8 mouse cellular contexts compared by ENCODE assay signal in the genomic region with DNA sequence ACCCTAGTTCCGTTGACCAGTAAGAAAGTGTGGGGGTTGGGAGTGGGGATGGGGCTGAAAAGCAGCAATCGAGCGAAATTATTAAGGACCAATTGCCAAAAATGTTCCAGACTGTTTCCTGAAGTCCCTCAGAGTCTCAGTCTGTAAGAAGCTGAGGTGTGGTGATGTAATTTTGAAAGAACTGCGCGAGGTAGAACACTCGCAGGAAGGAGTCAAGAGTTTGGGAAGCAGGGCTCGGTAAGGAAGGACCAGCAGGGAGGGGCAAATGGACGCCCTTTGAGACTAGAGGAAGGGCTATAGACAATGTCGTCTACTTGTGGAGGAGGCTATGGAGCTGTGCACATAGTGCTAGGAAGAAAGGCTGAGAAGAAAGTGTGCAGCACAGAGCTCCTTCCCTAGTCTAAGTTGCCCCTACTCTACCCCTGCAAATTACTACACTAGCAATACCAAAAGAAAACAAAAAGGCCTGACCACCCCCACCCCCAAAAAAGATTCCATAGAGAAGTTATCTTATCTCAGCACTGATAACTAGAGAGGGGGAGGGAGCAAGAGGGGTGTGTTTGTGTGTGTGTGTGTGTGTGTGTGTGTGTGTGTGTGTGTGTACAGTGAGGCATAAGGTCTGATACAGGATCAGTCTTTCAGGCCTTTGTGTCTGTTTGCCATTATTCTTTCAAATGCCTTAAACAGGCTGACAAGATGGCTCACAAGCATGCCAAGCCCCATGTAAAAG. TPM values are rescaled to one million over a fixed set of nuclear protein-coding genes. Genes with fewer than 3 reads are reported as not detected.
DNase-seq lines count a peak whose midpoint lies in the region; ATAC-seq and TF ChIP-seq lines count a peak whose summit lies in the region.

No protein-coding gene starts in this region.

- no peaks in the 10 kb centered on the region for H3K27me3 ChIP-seq in heart, embryonic 11.5 days (ENCODE audit: control insufficient read depth, insufficient read depth, low read length)
- no peaks in the 10 kb centered on the region for H3K27me3 ChIP-seq in MEL (ENCODE audit: control insufficient read depth in 1 of 2, insufficient read depth in 2 of 2, low read length in 2 of 2)
- no peaks in the 10 kb centered on the region for H3K27me3 ChIP-seq in hindbrain, embryonic 15.5 days
- H3K27me3 ChIP-seq in midbrain, embryonic 13.5 days, result no peaks in the 10 kb centered on the region

- TF ChIP-seq POLR2A in MEL (IDR thresholded peaks at IDR 0.05; ENCODE audit: control insufficient read depth in 1 of 2, insufficient read depth in 1 of 2, low read depth in 1 of 2, low read length in 2 of 2, poor library complexity in 1 of 2), result no peak

- DNase-seq in heart, adult 8-10 months (ENCODE audit: low spot score), result no peak
- peak; percentile 61 for DNase-seq in MEL (ENCODE audit: low read depth, low spot score)
- no peak for DNase-seq in frontal cortex, postnatal 14 days (ENCODE audit: low spot score in 2 of 2)
- DNase-seq in spleen, adult 18-20 months, result no peak
- DNase-seq in right cerebral cortex, postnatal 10 days (ENCODE audit: low spot score in 2 of 2), result no peak

- H3K27ac ChIP-seq in heart, embryonic 11.5 days (ENCODE audit: low read depth, low read length), result no peak overlapping the region
- peak overlapping the region; percentile 58 for H3K27ac ChIP-seq in MEL (ENCODE audit: control insufficient read depth, low read depth, low read length)
- H3K27ac ChIP-seq in hindbrain, embryonic 15.5 days (replicated peaks), result peak overlapping the region; percentile 93
- H3K27ac ChIP-seq in midbrain, embryonic 13.5 days, result no peak overlapping the region

- H3K9me3 ChIP-seq in heart, embryonic 11.5 days (replicated peaks; ENCODE audit: control insufficient read depth, low read length), result no peaks in the 10 kb centered on the region
- H3K9me3 ChIP-seq in MEL (replicated peaks; ENCODE audit: insufficient read depth, low read length), result no peaks in the 10 kb centered on the region
- no peaks in the 10 kb centered on the region for H3K9me3 ChIP-seq in hindbrain, embryonic 15.5 days
- no peaks in the 10 kb centered on the region for H3K9me3 ChIP-seq in midbrain, embryonic 13.5 days

- WGBS in heart, embryonic 11.5 days (ENCODE audit: insufficient replicate concordance), result 13% methylated on average over 9 of the region's 9 CpGs
- 30% methylated on average over 9 of the region's 9 CpGs for WGBS in hindbrain, embryonic 15.5 days
- 27% methylated on average over 9 of the region's 9 CpGs for WGBS in midbrain, embryonic 13.5 days

- peak overlapping the region; percentile 52 for H3K9ac ChIP-seq in heart, embryonic 11.5 days (ENCODE audit: low read depth, low read length)
- H3K9ac ChIP-seq in MEL (ENCODE audit: control insufficient read depth, low read depth, low read length, poor library complexity, severe bottlenecking), result peak overlapping the region; percentile 49
- peak overlapping the region; percentile 48 for H3K9ac ChIP-seq in hindbrain, embryonic 15.5 days
- peak overlapping the region; percentile 63 for H3K9ac ChIP-seq in midbrain, embryonic 13.5 days (replicated peaks)

- peaks cover 13% of the 10 kb centered on the region for H3K4me1 ChIP-seq in heart, embryonic 11.5 days (ENCODE audit: control insufficient read depth, insufficient read depth, low read length)
- H3K4me1 ChIP-seq in MEL (ENCODE audit: control insufficient read depth in 1 of 2, insufficient read depth in 2 of 2, low read length in 2 of 2), result peaks cover 0 to 5% of the 10 kb centered on the region in 2 experiments; a peak in 3 of 4 replicates
- H3K4me1 ChIP-seq in hindbrain, embryonic 15.5 days (replicated peaks), result peaks cover 14% of the 10 kb centered on the region
- peaks cover 14% of the 10 kb centered on the region for H3K4me1 ChIP-seq in midbrain, embryonic 13.5 days (replicated peaks)

- no peak for TF ChIP-seq CTCF in MEL (IDR thresholded peaks at IDR 0.05 in 2 of 3, conservative IDR thresholded peaks at IDR 0.05 in 1 of 3; ENCODE audit: control insufficient read depth in 1 of 3, insufficient read depth in 1 of 3, low read depth in 2 of 3, low read length in 3 of 3, poor library complexity in 1 of 3, severe bottlenecking in 1 of 3)

- peak overlapping the region; percentile 42; the same call in 1 of the 2 replicates for H3K4me3 ChIP-seq in heart, embryonic 11.5 days (ENCODE audit: low read depth, low read length)
- H3K4me3 ChIP-seq in MEL (ENCODE audit: control insufficient read depth in 1 of 2, insufficient read depth in 1 of 2, low read depth in 2 of 2, low read length in 2 of 2), result peak overlapping the region; percentile 68 to 76
- peak overlapping the region; percentile 49 for H3K4me3 ChIP-seq in hindbrain, embryonic 15.5 days
- peak overlapping the region; percentile 52 for H3K4me3 ChIP-seq in midbrain, embryonic 13.5 days (replicated peaks)

- peak overlapping the region; percentile 77 for H3K4me2 ChIP-seq in heart, embryonic 11.5 days
- peak overlapping the region; percentile 86 for H3K4me2 ChIP-seq in hindbrain, embryonic 15.5 days
- H3K4me2 ChIP-seq in midbrain, embryonic 13.5 days (replicated peaks), result peak overlapping the region; percentile 70

- peak; percentile 31 to 39; a peak in 2 of 4 replicates for TF ChIP-seq EP300 in MEL (IDR thresholded peaks at IDR 0.05; ENCODE audit: low read depth in 1 of 2, low read length in 2 of 2)

- no peak for ATAC-seq in heart, embryonic 11.5 days (replicated peaks; ENCODE audit: insufficient number of reproducible peaks, low FRiP score, low TSS enrichment)
- no peak for ATAC-seq in hindbrain, embryonic 15.5 days (ENCODE audit: low FRiP score, low read depth)
- no peak for ATAC-seq in midbrain, embryonic 13.5 days

- no peaks in the 10 kb centered on the region for H3K36me3 ChIP-seq in heart, embryonic 11.5 days (ENCODE audit: control insufficient read depth, insufficient read depth, low read length)
- H3K36me3 ChIP-seq in MEL (ENCODE audit: control insufficient read depth in 1 of 2, insufficient read depth in 2 of 2, low read length in 2 of 2), result peaks cover 0 to 7% of the 10 kb centered on the region in 2 experiments; a peak in 2 of 4 replicates
- no peaks in the 10 kb centered on the region for H3K36me3 ChIP-seq in hindbrain, embryonic 15.5 days
- H3K36me3 ChIP-seq in midbrain, embryonic 13.5 days, result no peaks in the 10 kb centered on the region

- H3K79me2 ChIP-seq in MEL (ENCODE audit: control insufficient read depth, insufficient read depth, low read length, poor library complexity), result peaks cover 2% of the 10 kb centered on the region; the same call in 1 of the 2 replicates

- TF ChIP-seq RAD21 in MEL (IDR thresholded peaks at IDR 0.05; ENCODE audit: low read depth, low read length), result no peak

TF ChIP-seq in MEL, 35 proteins besides CTCF, POLR2A, EP300 and RAD21:
- TF ChIP-seq ZMIZ1 (IDR thresholded peaks at IDR 0.05; ENCODE audit: low read depth, low read length) (no peak), USF2 (IDR thresholded peaks at IDR 0.05; ENCODE audit: borderline replicate concordance in 1 of 2, insufficient read depth in 1 of 2, low read depth in 1 of 2, low read length in 2 of 2) (no peak), MAZ (IDR thresholded peaks at IDR 0.05; ENCODE audit: low read depth, low read length) (0 out of 2 replicates have a peak, but pooled peaks have one; percentile 71), GATA1 (IDR thresholded peaks at IDR 0.05; ENCODE audit: low read depth, low read length) (peak; percentile 73; the same call in 1 of the 2 replicates), ETS1 (IDR thresholded peaks at IDR 0.05; ENCODE audit: low read depth, low read length) (peak; percentile 75), MYC (IDR thresholded peaks at IDR 0.05; ENCODE audit: low read depth, low read length) (no peak), TCF12 (IDR thresholded peaks at IDR 0.05; ENCODE audit: low read depth, low read length) (peak; percentile 57), TBP (IDR thresholded peaks at IDR 0.05; ENCODE audit: low read depth, low read length) (no peak), NRF1 (IDR thresholded peaks at IDR 0.05; ENCODE audit: insufficient read depth, low read depth, low read length, poor library complexity, severe bottlenecking) (peak; percentile 5; the same call in 1 of the 2 replicates), UBTF (IDR thresholded peaks at IDR 0.05; ENCODE audit: borderline replicate concordance, insufficient read depth, low read depth, low read length) (no peak), E2F4 (IDR thresholded peaks at IDR 0.05; ENCODE audit: borderline replicate concordance, low read depth, low read length) (no peak), POLR2AphosphoS5 (IDR thresholded peaks at IDR 0.05; ENCODE audit: borderline replicate concordance, low read depth, low read length) (no peak)
TF ChIP-seq in MEL: peak in this region for 5.

RNA-seq across cellular contexts. Expression of a gene that starts 22.5 kb away (rescaled TPM):
- polyA plus RNA-seq in heart, embryonic 11.5 days (2014; fragmentation: Nextera tagmentation; extraction: Ambion mirVana), result 59.0 and 59.8 TPM in 2 replicates
- total RNA-seq in heart, adult 8-10 months (2022), result 10 to 100 TPM; 13.0 to 14.9 (median 14.1) TPM
- total RNA-seq in MEL (2012; rRNA removed), result 255 and 325 TPM in 2 replicates
- 1,000 to 10,000 TPM in 1 of 2 experiments, 100 to 1,000 TPM in 1; 364 to 5,082 TPM for polyA plus RNA-seq in MEL (2012; ENCODE audit: insufficient read depth in 1 of 2, insufficient read length in 2 of 2, low read depth in 1 of 2, low replicate concordance in 2 of 2, missing spikeins in 1 of 2)
- 35.1 and 37.2 TPM in 2 replicates for polyA plus RNA-seq in hindbrain, embryonic 15.5 days (2015; fragmentation: Nextera tagmentation; extraction: Ambion mirVana)
- 44.6 and 45.2 TPM in 2 replicates for polyA plus RNA-seq in midbrain, embryonic 13.5 days (2015; fragmentation: Nextera tagmentation; extraction: Ambion mirVana)

RNA-seq across cellular contexts. Expression of a gene that starts 33.7 kb away (rescaled TPM):
- polyA plus RNA-seq in heart, embryonic 11.5 days (2014; fragmentation: Nextera tagmentation; extraction: Ambion mirVana), result 2.1 and 2.2 TPM in 2 replicates
- total RNA-seq in heart, adult 8-10 months (2022), result under 1 TPM in 3 of 4 experiments, not detected in 1; 0.17 to 0.25 (median 0.22) TPM
- total RNA-seq in MEL (2012; rRNA removed), result 0.08 and 0.13 TPM in 2 replicates
- polyA plus RNA-seq in MEL (2012; ENCODE audit: insufficient read depth in 1 of 2, insufficient read length in 2 of 2, low read depth in 1 of 2, low replicate concordance in 2 of 2, missing spikeins in 1 of 2), result under 1 TPM in 1 of 2 experiments, not detected in 1; 0.07 TPM
- polyA plus RNA-seq in hindbrain, embryonic 15.5 days (2015; fragmentation: Nextera tagmentation; extraction: Ambion mirVana), result 0.18 and 0.23 TPM in 2 replicates
- 0.12 and 0.18 TPM in 2 replicates for polyA plus RNA-seq in midbrain, embryonic 13.5 days (2015; fragmentation: Nextera tagmentation; extraction: Ambion mirVana)

Comparison
In these comparisons a context has a peak if more than half of its experiments do, and no peak if none do; other contexts are left out.
1. H3K27ac ChIP-seq: peak in MEL (single experiment) and hindbrain, embryonic 15.5 days (single experiment); none in heart, embryonic 11.5 days (single experiment) and midbrain, embryonic 13.5 days (single experiment).
2. Peak in every context shown above with its lines, with median percentiles within 50 percentile points of each other: H3K4me2 ChIP-seq, H3K4me3 ChIP-seq and H3K9ac ChIP-seq.